Mouse (Mus musculus) forebrain, embryonic 11.5 days (tissue): ENCODE results near the gene Olfr536. TPM values are rescaled to one million over a fixed set of nuclear protein-coding genes. Genes with fewer than 3 reads are reported as not detected.

Source experiments
- polyA plus RNA-seq: library from polyadenylated mRNA; unstranded; fragments of >200 nt; fragmentation: Nextera tagmentation; extraction: Ambion mirVana; gene quantifications from 2 replicates; pipeline ENCODE4 v1.2.1, GENCODE M21; 2014

Olfr536 gene
- polyA plus RNA-seq, 1 experiment from 2014 or later: not detected

Other genes with a start within 250 kb of the Olfr536 start
- gene Olfr525, start 186.5 kb downstream of the Olfr536 start, polyA plus RNA-seq: not detected in 2 replicates
- gene Olfr527, start 173.4 kb downstream of the Olfr536 start, polyA plus RNA-seq: not detected in 2 replicates
- not detected in 2 replicates for gene Olfr60, start 145.7 kb downstream of the Olfr536 start, polyA plus RNA-seq
- not detected in 2 replicates for gene Olfr530, start 131.1 kb downstream of the Olfr536 start, polyA plus RNA-seq
- gene Olfr531, start 104.5 kb downstream of the Olfr536 start, polyA plus RNA-seq: not detected in 2 replicates
- not detected in 2 replicates for gene Olfr532, start 85.8 kb downstream of the Olfr536 start, polyA plus RNA-seq
- not detected in 2 replicates for gene Olfr533, start 44.0 kb downstream of the Olfr536 start, polyA plus RNA-seq
- not detected in 2 replicates for gene Olfr535, start 23.2 kb downstream of the Olfr536 start, polyA plus RNA-seq
- not detected in 2 replicates for gene Olfr538, start 60.5 kb upstream of the Olfr536 start, polyA plus RNA-seq
- gene Olfr46, start 93.9 kb upstream of the Olfr536 start, polyA plus RNA-seq: 0.03 TPM in 1 of 2 replicates, not detected in the other
- not detected in 2 replicates for gene Olfr61, start 121.6 kb upstream of the Olfr536 start, polyA plus RNA-seq
- gene Olfr53, start 139.1 kb upstream of the Olfr536 start, polyA plus RNA-seq: not detected in 2 replicates
- not detected in 2 replicates for gene Olfr539, start 152.5 kb upstream of the Olfr536 start, polyA plus RNA-seq
- not detected in 2 replicates for gene Olfr45, start 174.6 kb upstream of the Olfr536 start, polyA plus RNA-seq
- gene Olfr541, start 189.9 kb upstream of the Olfr536 start, polyA plus RNA-seq: not detected in 2 replicates